Mouse (Mus musculus) heart, adult 2 months (tissue): Measurements from ENCODE around the gene Nudcd3.

ENCODE experiments used
- CTCF ChIP-seq: fragments of 200-600 bp; IDR thresholded peaks from 2 replicates; pipeline ENCODE4 v1.8.1; 2022; ENCODE audit warnings: antibody characterized with exemption, mild to moderate bottlenecking, moderate library complexity
- EP300 ChIP-seq: fragments of 200-500 bp; IDR thresholded peaks from 2 replicates; pipeline ENCODE4 v1.6.1; 2011; ENCODE audit warnings: low read depth, low read length, control low read depth; ENCODE audit not compliant: insufficient read depth
- POLR2A ChIP-seq: fragments of 200-500 bp; IDR thresholded peaks from 2 replicates; pipeline ENCODE4 v1.6.1; 2011; ENCODE audit warnings: mild to moderate bottlenecking, low read depth, low read length, control low read depth; ENCODE audit not compliant: insufficient read depth

GRCm38 (mm10) chr11:6120001-6120400, 80.2 kb downstream of the Nudcd3 start:
- TF ChIP-seq CTCF (no peak), EP300 (no peak), POLR2A (no peak)
